Mouse (Mus musculus): ENCODE measurements at regions not wholly inside any gene's neighbourhood (a gene's known extent, or its start where the extent isn't known, plus 50 kb on each side); places are given as distances from the start of the nearest gene placed in this dataset.
A peak's percentile ranks its signal among the peaks of the same experiment; 100 is the strongest.

GRCm38 (mm10) chr7:117729067-117729466 is 348.3 kb downstream of the Xylt1 start:
- DNase-seq (ENCODE audit: low spot score) = peak; percentile 39
